Mouse (Mus musculus): Measurements from ENCODE around the gene Tifa.

Tifa gene

GRCm38 (mm10) chr3:127788919-127789318 is 686 bp upstream of the Tifa start:
- no peak for DNase-seq

GRCm38 (mm10) chr3:127790234-127791055 is 840 bp downstream of the Tifa start:
- no peak for DNase-seq

GRCm38 (mm10) chr3:127791056-127791483 is 1.5 kb downstream of the Tifa start:
- no peak for DNase-seq

GRCm38 (mm10) chr3:127791595-127792561 is 2.3 kb downstream of the Tifa start:
- DNase-seq = no peak

GRCm38 (mm10) chr3:127793022-127793421 is 3.4 kb downstream of the Tifa start:
- DNase-seq = no peak

GRCm38 (mm10) chr3:127795762-127796161 is 6.2 kb downstream of the Tifa start:
- DNase-seq = no peak

- no peak for DNase-seq
These were observed 6.7 kb downstream of the Tifa start for GRCm38 (mm10) chr3:127796271-127796670.

- DNase-seq = no peak
These were observed 11.6 kb downstream of the Tifa start for GRCm38 (mm10) chr3:127801162-127801561.

GRCm38 (mm10) chr3:127802814-127803213 is 13.2 kb downstream of the Tifa start:
- DNase-seq = no peak

- DNase-seq = no peak
These were observed 14.8 kb downstream of the Tifa start for GRCm38 (mm10) chr3:127804439-127804838.

- no peak for DNase-seq
These were observed 15.5 kb downstream of the Tifa start for GRCm38 (mm10) chr3:127805071-127805470.

GRCm38 (mm10) chr3:127805991-127806390 is 16.4 kb downstream of the Tifa start:
- DNase-seq = no peak

- no peak for DNase-seq
These were observed 18.2 kb downstream of the Tifa start for GRCm38 (mm10) chr3:127807846-127808245.

GRCm38 (mm10) chr3:127809103-127809502 is 19.5 kb downstream of the Tifa start:
- no peak for DNase-seq

- no peak for DNase-seq
These were observed 27.6 kb downstream of the Tifa start for GRCm38 (mm10) chr3:127817120-127817683.

GRCm38 (mm10) chr3:127818694-127819663 is 29.4 kb downstream of the Tifa start:
- DNase-seq = no peak

GRCm38 (mm10) chr3:127820400-127820799 is 30.8 kb downstream of the Tifa start:
- no peak for DNase-seq

GRCm38 (mm10) chr3:127821209-127821608 is 31.6 kb downstream of the Tifa start:
- no peak for DNase-seq

GRCm38 (mm10) chr3:127823886-127824863 is 34.6 kb downstream of the Tifa start:
- no peak for DNase-seq

- DNase-seq = no peak
These were observed 36.9 kb downstream of the Tifa start for GRCm38 (mm10) chr3:127826503-127826902.

GRCm38 (mm10) chr3:127827123-127827522 is 37.5 kb downstream of the Tifa start:
- DNase-seq = no peak

Measured in right cerebral cortex, postnatal 25 days (tissue).